Mouse (Mus musculus) fibroblast of lung, adult 2 months (primary cell): Measurements from ENCODE around the gene Jag1.
A peak's percentile ranks its signal among the peaks of the same experiment; 100 is the strongest.

Source experiments
- DNase-seq: peaks from one replicate; pipeline ENCODE4 v3.0.0-alpha.2; 2011; ENCODE audit warnings: low read depth

Jag1 gene

GRCm38 (mm10) chr2:137099211-137099734, 17.2 kb downstream of the Jag1 start:
- DNase-seq: no peak

GRCm38 (mm10) chr2:137098269-137099035, 18.0 kb downstream of the Jag1 start:
- DNase-seq: no peak

- no peak for DNase-seq
Observed at GRCm38 (mm10) chr2:137096981-137097460, 19.4 kb downstream of the Jag1 start.

GRCm38 (mm10) chr2:137094301-137094700, 22.1 kb downstream of the Jag1 start:
- no peak for DNase-seq

DNA sequence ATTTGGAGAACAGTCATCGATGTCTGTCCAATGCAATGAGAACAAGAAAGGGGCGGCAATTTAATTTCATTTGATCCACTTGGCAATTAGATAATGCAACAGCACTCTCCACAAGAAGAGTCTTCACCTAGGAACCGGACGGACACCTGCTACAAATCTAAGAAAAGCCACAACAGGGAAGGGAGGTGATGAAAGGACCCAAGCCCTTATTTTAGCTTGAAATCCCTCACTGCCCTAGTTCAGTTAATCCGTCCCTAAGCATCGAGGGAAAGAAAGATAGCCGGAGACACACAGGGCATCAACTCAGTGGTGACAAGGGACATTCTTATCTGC, 23.2 kb downstream of the Jag1 start:
- DNase-seq: no peak

- no peak for DNase-seq
Observed at GRCm38 (mm10) chr2:137092523-137093297, 23.7 kb downstream of the Jag1 start.

DNA sequence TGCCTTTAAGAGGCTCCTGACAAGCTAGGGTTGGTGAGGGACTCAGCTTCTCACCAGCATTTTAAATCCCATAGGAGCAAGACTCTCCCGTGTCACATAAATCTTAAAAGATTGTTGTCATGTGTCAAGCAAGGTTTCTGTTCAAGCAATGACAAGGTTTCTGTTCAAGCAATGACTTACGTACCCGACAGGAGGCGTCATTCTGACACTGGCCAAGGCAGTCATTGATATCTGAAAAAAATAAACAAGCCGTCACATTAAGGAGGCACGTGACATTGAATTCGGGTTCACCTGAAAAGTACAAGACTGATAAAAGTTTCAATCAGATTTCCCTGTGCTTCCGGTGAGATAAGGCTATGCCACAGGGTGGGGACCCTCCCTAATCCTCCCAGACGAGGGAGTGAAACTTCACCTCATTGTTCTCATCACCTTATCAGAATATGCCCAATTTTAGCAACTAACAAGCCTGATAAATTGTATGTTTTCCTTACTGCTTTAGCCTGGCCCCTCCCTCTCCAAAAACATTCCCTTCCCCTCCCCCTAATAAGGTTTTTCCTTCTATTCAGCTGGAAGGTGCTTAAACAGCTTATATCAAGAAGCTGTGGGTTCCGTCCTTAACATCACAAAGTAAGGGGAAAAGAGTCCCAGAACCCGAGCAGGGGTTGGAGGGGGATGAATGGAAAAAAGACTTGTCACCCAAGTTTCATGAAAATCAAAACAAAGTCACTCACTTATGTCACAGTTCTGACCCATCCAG, 24.5 kb downstream of the Jag1 start:
- no peak for DNase-seq

GRCm38 (mm10) chr2:137087705-137088104, 28.7 kb downstream of the Jag1 start:
- no peak for DNase-seq

DNA sequence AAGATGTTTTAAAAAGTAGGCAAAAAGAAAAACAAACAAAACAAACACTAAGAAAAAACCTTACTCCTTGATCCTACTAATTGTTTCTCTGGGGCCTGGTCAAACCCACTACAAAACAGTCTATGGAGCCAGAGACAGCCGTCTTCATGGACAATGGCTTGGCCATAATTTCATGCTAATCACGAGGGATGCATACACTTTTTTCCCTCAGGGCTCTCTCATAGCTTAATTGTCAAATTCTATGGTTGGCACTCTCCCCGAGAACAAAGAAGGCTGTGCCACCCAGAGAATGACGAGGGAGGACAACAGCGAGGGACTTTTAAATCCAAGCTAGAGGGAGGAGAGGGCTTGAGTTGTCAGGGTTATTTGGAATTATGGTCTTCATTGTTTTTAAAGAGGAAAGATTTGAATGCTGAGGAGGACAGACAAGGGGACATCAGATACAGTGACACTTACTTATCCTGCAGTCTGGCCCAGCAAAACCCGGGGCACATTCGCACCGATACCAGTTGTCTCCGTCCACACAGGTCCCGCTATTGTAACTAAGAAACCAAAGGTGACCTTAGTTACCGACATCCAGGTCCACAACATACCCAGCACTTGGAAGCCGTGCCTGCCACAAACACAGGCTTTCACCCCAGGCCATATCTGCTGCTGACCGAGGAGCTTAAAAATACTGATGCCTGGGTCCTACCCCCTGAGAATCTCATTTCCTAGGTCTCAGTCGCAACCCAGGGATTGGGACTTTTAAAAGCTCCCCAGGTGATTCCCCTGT, 29.6 kb downstream of the Jag1 start:
- no peak for DNase-seq

DNA sequence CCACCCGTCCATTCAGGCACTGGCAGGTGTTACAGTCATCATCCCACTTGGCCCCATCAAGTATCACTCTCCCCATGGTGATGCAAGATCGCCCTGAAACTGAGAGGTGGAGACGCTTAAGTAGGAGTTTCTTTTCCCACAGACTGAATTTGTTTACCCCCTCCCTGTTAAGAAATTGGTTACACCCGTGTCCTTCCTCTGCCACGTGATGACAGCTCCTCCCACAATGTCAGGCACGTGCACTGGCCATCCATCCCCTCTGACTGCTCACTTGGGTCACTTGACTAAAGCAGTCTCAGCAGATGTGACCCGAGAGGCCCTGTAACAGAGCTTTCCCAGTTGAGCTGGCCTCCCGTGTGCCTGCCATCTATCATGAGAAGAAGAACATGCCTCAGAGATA, 31.2 kb downstream of the Jag1 start:
- no peak for DNase-seq

DNA sequence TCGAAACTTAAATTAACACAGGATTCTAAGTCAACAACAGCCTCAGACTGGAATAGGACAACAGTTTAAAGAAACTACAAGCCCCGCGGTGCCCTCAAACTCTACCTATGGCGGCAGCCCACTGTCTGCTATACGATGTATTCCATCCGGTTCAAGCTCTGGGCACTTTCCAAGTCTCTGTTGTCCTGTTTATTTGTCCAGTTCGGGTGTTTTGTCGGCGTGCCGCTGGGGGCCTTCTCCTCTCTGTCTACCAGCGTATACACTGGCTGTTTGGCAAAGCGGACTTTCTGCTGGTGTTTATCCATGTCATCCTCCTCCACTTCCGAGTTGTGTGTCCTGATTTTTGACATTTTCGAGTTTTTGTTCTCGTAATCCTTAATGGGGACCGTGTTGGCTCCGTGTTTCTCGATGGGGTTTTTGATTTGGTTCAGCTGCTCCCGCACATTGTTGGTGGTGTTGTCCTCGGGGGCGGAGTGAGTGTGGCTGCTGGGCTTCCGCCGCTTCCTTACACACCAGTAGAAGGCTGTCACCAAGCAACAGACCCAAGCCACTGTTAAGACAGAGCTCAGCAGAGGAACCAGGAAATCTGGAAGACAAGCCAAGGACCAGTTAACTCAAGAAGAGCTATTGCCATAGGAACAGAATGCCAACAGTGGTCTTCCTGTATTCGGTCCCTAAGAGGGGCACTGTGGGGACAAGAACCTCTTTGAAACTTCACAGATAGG, 33.4 kb downstream of the Jag1 start:
- no peak for DNase-seq

DNA sequence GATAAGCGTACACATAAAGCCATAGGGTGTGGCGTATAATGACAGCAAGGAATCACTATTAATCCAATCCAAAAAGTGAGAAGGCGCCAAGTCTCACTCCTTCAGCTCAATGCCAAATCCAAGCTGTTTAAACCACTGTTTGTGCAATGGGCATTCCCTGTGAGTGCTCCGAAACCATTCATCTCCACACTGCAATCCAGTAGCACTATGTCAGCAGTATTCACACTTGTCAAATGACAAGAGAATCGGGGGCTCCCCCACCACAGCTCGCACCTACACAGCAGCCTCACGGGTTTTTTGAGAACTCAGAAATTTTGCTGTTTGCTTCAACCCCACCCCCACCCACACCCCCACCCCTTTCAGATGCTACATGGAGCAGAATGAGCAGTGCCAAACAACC, 35.4 kb downstream of the Jag1 start:
- no peak for DNase-seq

GRCm38 (mm10) chr2:137080468-137080867, 36.0 kb downstream of the Jag1 start:
- no peak for DNase-seq

DNA sequence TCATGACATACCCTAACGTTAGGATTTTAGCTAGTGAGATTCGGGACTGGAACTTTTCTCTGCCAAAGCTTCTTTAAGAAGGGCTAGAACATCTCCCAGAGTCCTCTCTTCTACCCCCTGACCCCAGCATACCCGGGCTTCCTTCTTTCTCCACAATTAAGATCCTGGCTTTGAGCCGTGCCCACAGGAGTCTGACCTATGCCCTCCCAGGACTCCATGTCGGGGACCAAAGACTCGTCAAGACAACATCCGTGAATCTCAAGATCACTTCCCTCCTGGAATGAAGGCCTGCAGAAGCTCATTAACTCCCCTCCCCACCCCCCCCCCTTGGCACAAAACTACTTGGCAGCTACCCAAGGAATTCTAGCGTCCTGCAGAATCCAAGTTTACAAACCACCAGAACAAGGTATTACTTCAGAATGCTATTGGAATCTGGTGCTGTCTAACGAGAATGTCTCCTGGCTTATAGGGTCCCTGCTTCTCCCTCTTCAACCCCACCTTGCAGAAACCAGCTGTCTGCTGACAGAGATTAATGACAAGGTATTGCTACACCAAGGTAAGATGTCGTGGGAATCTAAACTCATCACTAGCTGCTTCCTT, 36.6 kb downstream of the Jag1 start:
- no peak for DNase-seq

DNA sequence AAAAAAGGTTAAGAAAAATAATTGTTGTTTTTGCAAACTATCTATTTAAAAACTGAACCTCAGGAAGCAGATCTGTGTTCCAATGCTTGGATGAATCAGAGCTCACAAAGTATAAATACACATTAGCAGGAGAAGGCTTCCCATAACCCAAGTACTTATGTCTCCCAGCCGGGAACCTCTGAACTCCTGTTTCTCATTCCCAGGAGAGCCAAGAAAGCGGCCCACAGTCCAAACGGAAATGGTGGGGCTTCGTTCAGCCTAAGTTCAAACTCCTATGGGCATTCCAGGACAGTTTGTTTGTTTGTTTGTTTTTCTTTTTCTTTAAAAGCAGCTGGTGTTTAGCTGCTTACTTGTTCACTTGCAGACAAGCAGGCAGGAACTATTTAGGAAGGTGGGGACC, 37.7 kb downstream of the Jag1 start:
- no peak for DNase-seq

GRCm38 (mm10) chr2:137074313-137074620, 42.2 kb downstream of the Jag1 start:
- no peak for DNase-seq

DNA sequence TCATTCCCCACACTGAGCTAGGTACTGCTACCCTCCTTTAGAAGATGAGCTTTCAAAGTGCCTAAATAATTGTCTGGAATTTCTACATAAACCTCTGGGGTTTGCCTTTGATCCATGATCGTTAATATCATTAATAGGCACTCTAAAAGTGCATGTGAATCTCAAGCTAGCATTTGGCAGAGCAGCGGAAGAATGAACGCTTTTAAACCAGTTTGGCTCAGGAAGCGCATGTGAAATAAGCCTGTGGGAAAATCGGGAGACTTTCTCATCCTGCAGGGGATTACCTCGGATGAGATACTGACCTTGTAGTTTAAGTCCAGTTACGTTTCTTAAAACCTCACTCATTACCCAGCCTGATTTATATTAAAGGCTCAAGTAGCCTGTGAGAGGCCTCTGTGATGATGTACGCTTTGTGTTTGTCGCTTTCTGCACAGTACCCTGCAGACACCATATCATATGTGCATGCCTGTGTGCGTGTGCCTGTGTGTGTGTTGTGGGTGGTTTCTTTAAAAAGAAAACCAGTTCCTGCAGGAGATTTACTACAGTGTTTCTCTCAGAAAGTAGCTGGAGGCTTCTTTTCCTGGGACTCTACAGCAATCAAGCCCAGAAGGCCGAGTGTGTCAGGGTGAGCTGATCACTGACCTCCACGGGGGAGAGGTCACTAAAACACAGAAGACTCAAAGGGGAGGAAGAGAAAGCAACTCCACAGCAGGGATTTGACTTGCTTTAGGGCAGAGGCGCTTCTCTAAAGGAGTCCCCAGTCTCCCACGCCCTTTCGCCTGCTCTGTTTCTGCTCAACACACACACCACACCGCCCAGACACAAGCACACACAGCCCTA, 42.8 kb downstream of the Jag1 start:
- no peak for DNase-seq

DNA sequence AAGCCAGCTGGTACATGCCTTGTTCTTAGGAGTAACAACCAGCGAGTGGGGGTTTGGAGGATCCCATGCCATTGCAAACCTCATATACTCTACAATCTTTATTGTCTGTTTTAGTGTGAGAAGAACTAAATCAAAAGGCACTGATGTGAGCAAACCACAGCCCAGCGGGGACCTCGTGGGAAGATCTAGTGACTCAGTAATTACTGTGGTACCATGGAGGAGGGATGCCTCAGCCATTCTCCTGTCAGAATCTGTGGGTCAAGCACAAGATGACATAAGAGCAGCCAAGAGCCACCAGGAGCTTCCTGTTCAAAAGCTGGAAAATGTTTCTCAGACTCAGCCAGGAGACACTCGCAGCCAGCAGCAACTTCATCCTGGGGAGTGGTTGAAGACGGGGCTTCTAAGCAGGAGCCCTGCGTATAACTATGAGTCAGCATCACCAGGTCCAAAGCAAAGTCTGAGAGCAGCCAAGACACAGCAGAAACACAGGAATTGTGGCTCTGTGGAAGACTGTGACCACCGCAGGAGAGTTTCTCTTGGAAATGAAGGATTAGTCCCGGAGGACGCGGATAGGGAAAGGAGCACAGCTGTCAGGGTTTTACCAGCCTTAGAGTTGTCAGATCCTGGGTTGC, 48.8 kb downstream of the Jag1 start:
- DNase-seq: peak; percentile 86

DNA sequence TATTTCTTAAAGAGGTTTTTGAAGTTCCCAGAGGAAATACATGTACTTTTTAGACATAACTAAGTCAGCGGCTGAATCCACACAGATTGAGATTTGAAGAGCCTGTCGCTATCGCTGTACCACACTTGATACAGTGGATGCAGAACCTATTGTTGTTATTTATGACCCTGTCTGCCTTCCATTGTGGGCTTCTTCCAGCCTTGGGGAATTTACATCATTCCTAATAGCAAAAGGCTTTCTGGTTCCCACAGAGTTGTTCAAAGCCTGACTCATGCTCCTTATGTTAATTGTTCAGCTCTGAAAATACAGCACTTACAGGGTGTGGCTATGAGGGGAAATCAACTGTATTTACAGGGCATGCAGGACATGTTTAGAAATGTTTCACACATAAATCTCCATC, 51.9 kb downstream of the Jag1 start:
- DNase-seq: no peak
